Mouse (Mus musculus): ENCODE results near the gene Wscd2.

GRCm38 (mm10) chr5:113464731-113465130 lies 25.4 kb upstream of the Wscd2 start:
- TF ChIP-seq CTCF (IDR thresholded peaks at IDR 0.05; ENCODE audit: control insufficient read depth, insufficient read depth, insufficient replicate concordance, low read depth, low read length) (no peak), POLR2A (IDR thresholded peaks at IDR 0.05; ENCODE audit: control insufficient read depth, low read depth, low read length) (no peak)

Data from testis, adult 2 months (tissue).